Comparison of ENCODE assay signal across 23 mouse cellular contexts in the genomic region with DNA sequence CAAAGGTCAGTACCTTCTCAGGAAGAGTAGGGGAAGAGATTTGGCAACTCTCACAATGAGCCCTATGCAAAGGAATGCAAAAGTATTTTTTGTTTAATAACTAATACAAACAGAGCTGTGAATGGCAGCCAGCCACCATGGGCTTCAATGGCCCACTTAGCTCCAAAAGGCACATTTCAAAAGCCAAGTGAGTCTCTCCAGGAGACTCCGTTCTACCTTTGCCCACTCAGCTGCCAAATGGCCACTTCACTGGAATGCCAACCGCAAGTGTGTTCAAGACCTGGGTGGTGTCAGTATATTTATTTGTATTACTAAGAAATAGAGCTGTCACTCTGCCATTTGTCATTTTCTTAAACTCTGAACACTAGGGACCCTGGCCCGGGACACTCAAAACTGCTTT.
DNase-seq lines count a peak whose midpoint lies in the region; ATAC-seq lines count a peak whose summit lies in the region.
"Had no signal": no experiment of that assay in that cellular context is flagged by ENCODE, and none has a peak within 500 bp of the region (broad histone marks: within the 10 kb centered on the region; RNA-seq: fewer than 3 reads in every experiment).

No protein-coding gene starts in this region.

- no peak overlapping the region for H3K9ac ChIP-seq in intestine, embryonic 14.5 days (ENCODE audit: low read length)
- no peak overlapping the region for H3K9ac ChIP-seq in intestine, embryonic 15.5 days
- H3K9ac ChIP-seq in lung, embryonic 15.5 days: no peak overlapping the region
- H3K9ac ChIP-seq: embryonic facial prominence, embryonic 13.5 days had no signal

- H3K36me3 ChIP-seq in heart, embryonic 10.5 days: no peaks in the 10 kb centered on the region
- H3K36me3 ChIP-seq in intestine, embryonic 14.5 days (ENCODE audit: control insufficient read depth, insufficient read depth, low read length): no peaks in the 10 kb centered on the region
- no peaks in the 10 kb centered on the region for H3K36me3 ChIP-seq in intestine, embryonic 15.5 days
- no peaks in the 10 kb centered on the region for H3K36me3 ChIP-seq in lung, embryonic 15.5 days
- H3K36me3 ChIP-seq: embryonic facial prominence, embryonic 13.5 days; limb, embryonic 10.5 days had no signal

- no peak overlapping the region for H3K4me3 ChIP-seq in heart, embryonic 10.5 days
- H3K4me3 ChIP-seq in intestine, embryonic 14.5 days (ENCODE audit: low read depth, low read length): no peak overlapping the region
- H3K4me3 ChIP-seq in intestine, embryonic 15.5 days (replicated peaks): no peak overlapping the region
- no peak overlapping the region for H3K4me3 ChIP-seq in lung, embryonic 15.5 days
- H3K4me3 ChIP-seq: embryonic facial prominence, embryonic 13.5 days; left cerebral cortex, adult 2 months; limb, embryonic 10.5 days had no signal

- no peak overlapping the region for H3K4me2 ChIP-seq in intestine, embryonic 14.5 days (ENCODE audit: low read length)
- no peak overlapping the region for H3K4me2 ChIP-seq in intestine, embryonic 15.5 days (replicated peaks)
- H3K4me2 ChIP-seq in lung, embryonic 15.5 days: no peak overlapping the region
- H3K4me2 ChIP-seq: embryonic facial prominence, embryonic 13.5 days; liver, embryonic 11.5 days; midbrain, embryonic 11.5 days had no signal

- H3K4me1 ChIP-seq in heart, embryonic 10.5 days: peaks cover 47% of the 10 kb centered on the region
- H3K4me1 ChIP-seq in intestine, embryonic 14.5 days (replicated peaks; ENCODE audit: control insufficient read depth, insufficient read depth, low read length): peaks cover 9% of the 10 kb centered on the region; the same call in 1 of the 2 replicates
- H3K4me1 ChIP-seq in intestine, embryonic 15.5 days (replicated peaks): 0 out of 2 replicates have a peak, but pooled peaks cover 2% of the 10 kb centered on the region
- H3K4me1 ChIP-seq in lung, embryonic 15.5 days: peaks cover 52% of the 10 kb centered on the region
- H3K4me1 ChIP-seq: limb, embryonic 10.5 days had no signal

- no peaks in the 10 kb centered on the region for H3K27me3 ChIP-seq in heart, embryonic 10.5 days (ENCODE audit: insufficient read depth, poor library complexity, severe bottlenecking)
- H3K27me3 ChIP-seq in intestine, embryonic 14.5 days (replicated peaks; ENCODE audit: control insufficient read depth, insufficient read depth, low read length): no peaks in the 10 kb centered on the region
- no peaks in the 10 kb centered on the region for H3K27me3 ChIP-seq in intestine, embryonic 15.5 days (replicated peaks)
- no peaks in the 10 kb centered on the region for H3K27me3 ChIP-seq in lung, embryonic 15.5 days
- H3K27me3 ChIP-seq: embryonic facial prominence, embryonic 13.5 days had no signal

- H3K9me3 ChIP-seq in heart, embryonic 10.5 days: no peaks in the 10 kb centered on the region
- no peaks in the 10 kb centered on the region for H3K9me3 ChIP-seq in intestine, embryonic 14.5 days (ENCODE audit: control insufficient read depth, low read length)
- H3K9me3 ChIP-seq in intestine, embryonic 15.5 days: no peaks in the 10 kb centered on the region
- no peaks in the 10 kb centered on the region for H3K9me3 ChIP-seq in lung, embryonic 15.5 days
- H3K9me3 ChIP-seq: embryonic facial prominence, embryonic 13.5 days; limb, embryonic 10.5 days had no signal

- WGBS in heart, embryonic 10.5 days: 85% methylated on average over 3 of the region's 3 CpGs
- 57% methylated on average over 3 of the region's 3 CpGs for WGBS in intestine, embryonic 14.5 days
- WGBS in intestine, embryonic 15.5 days: 66% methylated on average over 3 of the region's 3 CpGs
- 30% methylated on average over 3 of the region's 3 CpGs for WGBS in lung, embryonic 15.5 days

- no peak for ATAC-seq in intestine, embryonic 14.5 days (replicated peaks; ENCODE audit: low FRiP score, low TSS enrichment, low read depth)
- ATAC-seq in intestine, embryonic 15.5 days: no peak
- peak; percentile 52; the same call in 1 of the 2 replicates for ATAC-seq in lung, embryonic 15.5 days (ENCODE audit: borderline replicate concordance, extremely low read depth, low FRiP score, low TSS enrichment)
- ATAC-seq: activated CD4-positive, CD25-positive, alpha-beta regulatory T cell, adult 4 months; CD4-positive, CD25-positive, alpha-beta regulatory T cell, adult 4 months; forebrain, embryonic 16.5 days; hindbrain, embryonic 16.5 days had no signal

- DNase-seq in heart, embryonic 10.5 days (ENCODE audit: low spot score): no peak
- DNase-seq in heart, adult 8-10 months (ENCODE audit: low spot score): no peak
- no peak for DNase-seq in intestine, embryonic 14.5 days (ENCODE audit: low spot score)
- DNase-seq in lung, postnatal 4 days: peak; percentile 72 to 88
- no peak for DNase-seq in ovary, postnatal 14 days (ENCODE audit: low spot score)
- DNase-seq: adrenal gland, postnatal 10 days; gastrocnemius, postnatal 25 days; kidney, adult 2 months; kidney, postnatal 14 days; retina, postnatal 1 day; right cerebral cortex, postnatal 4 days; thymus, postnatal 14 days had no signal

- peak overlapping the region; percentile 38; the same call in 1 of the 2 replicates for H3K27ac ChIP-seq in heart, embryonic 10.5 days
- H3K27ac ChIP-seq in intestine, embryonic 14.5 days (ENCODE audit: low read depth): peak overlapping the region; percentile 6; the same call in 1 of the 2 replicates
- H3K27ac ChIP-seq in intestine, embryonic 15.5 days: no peak overlapping the region
- H3K27ac ChIP-seq in lung, embryonic 15.5 days: peak overlapping the region; percentile 77
- H3K27ac ChIP-seq: embryonic facial prominence, embryonic 13.5 days; left cerebral cortex, adult 2 months; limb, embryonic 10.5 days had no signal

Comparison
In these comparisons a context has a peak if more than half of its experiments do, and no peak if none do; other contexts are left out.
1. DNase-seq: peak in lung, postnatal 4 days (2 of 2); none in heart, embryonic 10.5 days (single experiment), heart, adult 8-10 months (single experiment), intestine, embryonic 14.5 days (single experiment) and ovary, postnatal 14 days (single experiment).